Mouse (Mus musculus): ENCODE measurements around the gene Thbs1.

The Thbs1 gene

DNA sequence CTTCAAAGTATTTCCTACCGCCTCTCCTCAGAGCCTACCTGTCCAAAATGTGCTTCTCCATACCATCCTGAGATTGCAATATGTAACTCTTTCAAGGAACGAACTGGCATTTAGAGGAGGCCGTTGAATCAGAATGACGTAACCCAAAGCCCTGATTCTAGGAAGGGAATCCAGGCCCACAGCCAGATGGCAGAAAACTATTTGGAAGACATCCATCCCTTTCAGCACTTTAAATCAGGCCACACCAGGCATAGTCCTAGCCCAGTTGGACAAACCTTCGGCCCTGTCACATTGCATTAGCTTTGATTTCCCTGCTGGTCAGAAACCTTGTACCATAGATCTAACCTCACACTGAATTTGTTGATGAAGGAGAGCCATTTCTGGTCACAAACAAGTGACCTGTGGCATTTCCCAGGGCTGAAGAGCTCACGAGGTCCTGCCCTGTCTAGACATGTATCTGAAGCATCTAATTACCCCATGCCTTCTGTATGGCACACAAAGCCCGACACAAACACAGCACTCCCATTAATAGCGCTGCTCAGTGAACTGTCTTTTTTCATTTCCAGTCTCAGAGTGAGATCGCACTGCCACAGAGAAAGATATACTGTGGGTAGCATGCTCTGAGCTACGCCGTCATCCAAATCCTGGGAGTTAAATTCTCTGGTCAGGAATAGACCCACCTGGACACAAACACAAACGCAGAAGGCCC, 38.3 kb downstream of the Thbs1 start:
- peak; percentile 65 for DNase-seq

GRCm38 (mm10) chr2:118158095-118158494, 46.4 kb downstream of the Thbs1 start:
- DNase-seq, result no peak

- no peak for DNase-seq
Measured at GRCm38 (mm10) chr2:118159126-118159525, 47.5 kb downstream of the Thbs1 start.

GRCm38 (mm10) chr2:118160547-118160946, 48.9 kb downstream of the Thbs1 start:
- DNase-seq, result no peak

GRCm38 (mm10) chr2:118160991-118161390, 49.3 kb downstream of the Thbs1 start:
- DNase-seq, result no peak

DNA sequence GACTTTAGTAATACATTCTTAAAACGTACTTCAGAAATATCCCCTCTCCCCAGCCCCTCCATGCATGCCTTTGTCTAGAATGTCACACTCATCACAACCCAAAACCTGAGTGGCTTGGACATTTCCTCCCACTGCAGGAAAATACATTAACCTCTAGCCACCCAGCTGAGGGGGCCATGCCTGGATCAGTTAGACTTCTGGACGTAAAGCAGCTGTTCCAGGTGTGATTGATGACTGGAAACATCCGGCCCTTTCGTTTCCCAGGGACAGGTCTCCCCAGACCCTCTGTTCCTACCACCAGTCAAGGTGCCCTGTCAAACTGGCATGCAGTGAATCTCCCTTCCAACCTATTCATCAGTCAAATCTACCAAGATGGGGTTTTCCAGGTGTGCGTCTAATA, 50.8 kb downstream of the Thbs1 start:
- DNase-seq, result no peak

- no peak for DNase-seq
Measured at GRCm38 (mm10) chr2:118164137-118164536, 52.5 kb downstream of the Thbs1 start.

GRCm38 (mm10) chr2:118165691-118166090, 54.0 kb downstream of the Thbs1 start:
- no peak for DNase-seq

GRCm38 (mm10) chr2:118167731-118168130, 56.1 kb downstream of the Thbs1 start:
- DNase-seq, result no peak

DNA sequence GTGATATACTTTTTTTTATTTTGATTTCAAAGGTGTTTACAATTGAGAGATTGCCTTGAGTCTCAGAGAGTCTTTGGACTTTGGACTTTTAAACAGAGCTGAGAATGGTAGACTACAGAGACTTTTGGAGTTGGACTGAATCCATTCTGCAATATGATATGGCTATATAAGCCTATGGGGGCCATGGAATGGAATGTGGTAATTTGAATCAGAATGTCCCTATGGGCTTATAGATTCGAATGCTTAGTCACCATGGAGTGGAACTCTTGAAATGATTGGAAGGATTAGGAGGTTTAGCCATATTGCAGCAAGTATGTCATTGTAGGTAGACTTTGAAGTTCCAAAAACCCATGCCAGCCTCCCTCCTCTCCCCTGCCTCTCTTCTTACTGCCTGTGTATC, 56.5 kb downstream of the Thbs1 start:
- DNase-seq, result no peak

DNA sequence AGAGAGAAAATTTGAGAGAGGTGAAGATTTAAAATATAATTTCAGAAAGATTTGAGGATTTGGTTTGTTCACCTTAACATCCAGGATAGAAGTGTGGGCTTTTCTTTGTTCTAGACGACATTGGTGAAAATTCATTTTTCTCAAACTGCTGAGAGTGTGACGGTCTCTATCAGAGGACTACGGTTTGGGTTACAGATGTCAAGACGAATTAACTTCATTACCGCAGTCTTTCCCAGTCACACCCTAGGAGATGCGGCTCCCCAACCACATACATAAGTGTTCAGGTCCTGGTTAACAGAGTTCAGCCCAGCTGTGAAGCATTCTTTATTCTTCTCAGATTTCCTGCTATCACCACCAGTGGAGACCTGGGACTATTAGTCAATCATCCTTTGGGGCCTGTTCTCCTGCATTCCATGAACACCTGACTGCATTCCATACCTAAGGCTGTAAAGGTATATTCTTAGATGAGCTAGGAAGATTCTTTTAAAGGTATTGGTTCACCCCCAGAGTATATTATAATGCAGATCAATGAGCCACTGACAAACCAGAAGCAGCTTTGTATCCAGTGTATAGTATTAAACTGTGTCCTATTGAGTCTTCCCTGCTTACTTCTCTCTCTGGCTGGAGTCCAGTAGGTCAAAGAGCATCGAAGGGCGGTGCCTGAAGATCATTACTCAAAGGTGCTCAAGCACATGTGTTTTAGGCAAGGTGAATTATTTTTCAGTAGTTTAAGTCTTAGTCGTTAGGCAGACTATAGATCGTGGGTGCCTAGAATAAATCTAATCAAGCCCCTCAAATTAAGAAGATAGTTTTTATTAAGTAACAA, 63.1 kb downstream of the Thbs1 start:
- no peak for DNase-seq
